23 mouse cellular contexts compared by ENCODE assay signal in genomic region chr3:13386148-13386547, GRCm38 (mm10).
DNase-seq lines count a peak whose midpoint lies in the region; ATAC-seq and TF ChIP-seq lines count a peak whose summit lies in the region.
"Had no signal": no experiment of that assay in that cellular context is flagged by ENCODE, and none has a peak within 500 bp of the region (broad histone marks: within the 10 kb centered on the region; RNA-seq: fewer than 3 reads in every experiment).

No protein-coding gene starts in this region.

- no peak overlapping the region for H3K9ac ChIP-seq in forebrain, embryonic 14.5 days (ENCODE audit: low read length)
- no peak overlapping the region for H3K9ac ChIP-seq in forebrain, embryonic 11.5 days (ENCODE audit: low read length)
- no peak overlapping the region for H3K9ac ChIP-seq in midbrain, embryonic 14.5 days (replicated peaks; ENCODE audit: low read length)
- no peak overlapping the region for H3K9ac ChIP-seq in midbrain, embryonic 11.5 days (ENCODE audit: low read length)
- H3K9ac ChIP-seq in forebrain, embryonic 16.5 days (replicated peaks; ENCODE audit: low read depth, low read length): no peak overlapping the region
- H3K9ac ChIP-seq: limb, embryonic 15.5 days; liver, embryonic 14.5 days; lung, embryonic 14.5 days; midbrain, embryonic 15.5 days; neural tube, embryonic 15.5 days had no signal

- TF ChIP-seq POLR2A in cerebellum, adult 2 months (IDR thresholded peaks at IDR 0.05; ENCODE audit: borderline replicate concordance, insufficient read depth, low read length): no peak

- H3K36me3 ChIP-seq in forebrain, embryonic 14.5 days (ENCODE audit: control insufficient read depth, insufficient read depth, low read length): no peaks in the 10 kb centered on the region
- H3K36me3 ChIP-seq in forebrain, embryonic 11.5 days (ENCODE audit: control insufficient read depth, insufficient read depth, low read length): no peaks in the 10 kb centered on the region
- no peaks in the 10 kb centered on the region for H3K36me3 ChIP-seq in midbrain, embryonic 14.5 days (ENCODE audit: control insufficient read depth, insufficient read depth, low read length)
- no peaks in the 10 kb centered on the region for H3K36me3 ChIP-seq in midbrain, embryonic 11.5 days (ENCODE audit: control insufficient read depth, insufficient read depth, low read length)
- H3K36me3 ChIP-seq in forebrain, embryonic 16.5 days (ENCODE audit: control insufficient read depth, insufficient read depth): no peaks in the 10 kb centered on the region
- H3K36me3 ChIP-seq: heart, embryonic 10.5 days; limb, embryonic 15.5 days; midbrain, embryonic 15.5 days; neural tube, embryonic 15.5 days had no signal

- H3K9me3 ChIP-seq in forebrain, embryonic 14.5 days (replicated peaks; ENCODE audit: control insufficient read depth, low read length): no peaks in the 10 kb centered on the region
- no peaks in the 10 kb centered on the region for H3K9me3 ChIP-seq in forebrain, embryonic 11.5 days (ENCODE audit: control insufficient read depth, low read length)
- no peaks in the 10 kb centered on the region for H3K9me3 ChIP-seq in midbrain, embryonic 14.5 days (ENCODE audit: control insufficient read depth, low read length)
- H3K9me3 ChIP-seq in midbrain, embryonic 11.5 days (ENCODE audit: control insufficient read depth, low read length): no peaks in the 10 kb centered on the region
- no peaks in the 10 kb centered on the region for H3K9me3 ChIP-seq in forebrain, embryonic 16.5 days (ENCODE audit: control insufficient read depth, low read length)
- H3K9me3 ChIP-seq: heart, embryonic 10.5 days; limb, embryonic 15.5 days; midbrain, embryonic 15.5 days; neural tube, embryonic 15.5 days had no signal

- no peaks in the 10 kb centered on the region for H3K4me1 ChIP-seq in cerebellum, adult 2 months (ENCODE audit: control insufficient read depth, insufficient read depth, low read length)
- H3K4me1 ChIP-seq in forebrain, embryonic 14.5 days (ENCODE audit: control insufficient read depth, insufficient read depth, low read length): no peaks in the 10 kb centered on the region
- H3K4me1 ChIP-seq in forebrain, embryonic 11.5 days (replicated peaks; ENCODE audit: control insufficient read depth, insufficient read depth, low read length): no peaks in the 10 kb centered on the region
- H3K4me1 ChIP-seq in midbrain, embryonic 14.5 days (ENCODE audit: control insufficient read depth, insufficient read depth, low read length): no peaks in the 10 kb centered on the region
- no peaks in the 10 kb centered on the region for H3K4me1 ChIP-seq in midbrain, embryonic 11.5 days (ENCODE audit: control insufficient read depth, insufficient read depth, low read length)
- no peaks in the 10 kb centered on the region for H3K4me1 ChIP-seq in forebrain, embryonic 16.5 days (replicated peaks; ENCODE audit: control insufficient read depth, insufficient read depth, low read length)
- H3K4me1 ChIP-seq: heart, embryonic 10.5 days; limb, embryonic 15.5 days; midbrain, embryonic 15.5 days; neural tube, embryonic 15.5 days had no signal

- peak in 1 of 2 experiments; percentile 4 for DNase-seq in cerebellum, adult 2 months
- no peak for DNase-seq in cerebellum, adult 18-20 months
- peak; percentile 79 for DNase-seq in forebrain, embryonic 14.5 days (ENCODE audit: low spot score)
- no peak for DNase-seq in forebrain, embryonic 11.5 days (ENCODE audit: low spot score)
- peak; percentile 3 for DNase-seq in midbrain, embryonic 14.5 days
- DNase-seq in midbrain, embryonic 11.5 days (ENCODE audit: low spot score, missing footprints): no peak
- no peak for DNase-seq in testis, postnatal 14 days (ENCODE audit: low spot score)
- DNase-seq: adrenal gland, postnatal 14 days; heart, postnatal 4 days; kidney, adult 2 months; left cerebral cortex, postnatal 4 days; lung, embryonic 14.5 days; right cerebral cortex, postnatal 14 days had no signal

- ATAC-seq in forebrain, embryonic 14.5 days: peak; percentile 74; the same call in 1 of the 2 replicates
- ATAC-seq in forebrain, embryonic 11.5 days (replicated peaks; ENCODE audit: low FRiP score): no peak
- ATAC-seq in midbrain, embryonic 14.5 days (ENCODE audit: low FRiP score, low TSS enrichment): no peak
- ATAC-seq in midbrain, embryonic 11.5 days (ENCODE audit: low FRiP score): no peak
- peak; percentile 92 for ATAC-seq in forebrain, embryonic 16.5 days
- ATAC-seq: inflammation-experienced regulatory T-cells, adult 6 months; midbrain, embryonic 15.5 days had no signal

- H3K4me2 ChIP-seq in forebrain, embryonic 14.5 days (ENCODE audit: low read length): no peak overlapping the region
- H3K4me2 ChIP-seq in forebrain, embryonic 11.5 days (ENCODE audit: low read depth, low read length, severe bottlenecking): no peak overlapping the region
- H3K4me2 ChIP-seq in midbrain, embryonic 14.5 days (ENCODE audit: low read length): no peak overlapping the region
- no peak overlapping the region for H3K4me2 ChIP-seq in midbrain, embryonic 11.5 days
- no peak overlapping the region for H3K4me2 ChIP-seq in forebrain, embryonic 16.5 days (ENCODE audit: low read length)
- H3K4me2 ChIP-seq: limb, embryonic 15.5 days; lung, embryonic 14.5 days; midbrain, embryonic 15.5 days; neural tube, embryonic 15.5 days had no signal

- H3K27me3 ChIP-seq in cerebellum, adult 2 months (ENCODE audit: control insufficient read depth, insufficient read depth, low read length): no peaks in the 10 kb centered on the region
- H3K27me3 ChIP-seq in forebrain, embryonic 14.5 days (replicated peaks; ENCODE audit: control insufficient read depth, insufficient read depth, low read length): no peaks in the 10 kb centered on the region
- H3K27me3 ChIP-seq in forebrain, embryonic 11.5 days (ENCODE audit: control insufficient read depth, insufficient read depth, low read length): no peaks in the 10 kb centered on the region
- no peaks in the 10 kb centered on the region for H3K27me3 ChIP-seq in midbrain, embryonic 14.5 days (ENCODE audit: control insufficient read depth, insufficient read depth, low read length)
- H3K27me3 ChIP-seq in midbrain, embryonic 11.5 days (ENCODE audit: control insufficient read depth, insufficient read depth, low read length): no peaks in the 10 kb centered on the region
- H3K27me3 ChIP-seq in forebrain, embryonic 16.5 days (replicated peaks; ENCODE audit: control insufficient read depth, insufficient read depth, low read length): no peaks in the 10 kb centered on the region
- H3K27me3 ChIP-seq: limb, embryonic 15.5 days; midbrain, embryonic 15.5 days; neural tube, embryonic 15.5 days had no signal

- no peak overlapping the region for H3K27ac ChIP-seq in cerebellum, adult 2 months (ENCODE audit: insufficient read depth, low read length)
- H3K27ac ChIP-seq in forebrain, embryonic 14.5 days (ENCODE audit: low read depth, low read length): no peak overlapping the region
- H3K27ac ChIP-seq in forebrain, embryonic 11.5 days (ENCODE audit: low read depth, low read length): no peak overlapping the region
- H3K27ac ChIP-seq in midbrain, embryonic 14.5 days (replicated peaks; ENCODE audit: low read depth, low read length): no peak overlapping the region
- no peak overlapping the region for H3K27ac ChIP-seq in midbrain, embryonic 11.5 days (ENCODE audit: low read depth, low read length)
- no peak overlapping the region for H3K27ac ChIP-seq in forebrain, embryonic 16.5 days (ENCODE audit: low read length)
- H3K27ac ChIP-seq: heart, embryonic 10.5 days; kidney, postnatal 0 days; limb, embryonic 15.5 days; liver, embryonic 14.5 days; midbrain, embryonic 15.5 days; neural tube, embryonic 15.5 days; stomach, postnatal 0 days had no signal

- 0 out of 2 replicates have a peak, but pooled peaks have one; percentile 6 for TF ChIP-seq CTCF in cerebellum, adult 2 months (IDR thresholded peaks at IDR 0.05; ENCODE audit: borderline replicate concordance, insufficient read depth, low read depth, low read length)

- H3K4me3 ChIP-seq in cerebellum, adult 2 months (replicated peaks; ENCODE audit: insufficient read depth, low read depth, low read length): no peak overlapping the region
- no peak overlapping the region for H3K4me3 ChIP-seq in forebrain, embryonic 14.5 days (ENCODE audit: low read depth, low read length)
- H3K4me3 ChIP-seq in forebrain, embryonic 11.5 days (ENCODE audit: low read depth, low read length): no peak overlapping the region
- H3K4me3 ChIP-seq in midbrain, embryonic 14.5 days (replicated peaks; ENCODE audit: low read depth, low read length): no peak overlapping the region
- no peak overlapping the region for H3K4me3 ChIP-seq in midbrain, embryonic 11.5 days (ENCODE audit: low read depth, low read length)
- no peak overlapping the region for H3K4me3 ChIP-seq in forebrain, embryonic 16.5 days (replicated peaks; ENCODE audit: low read length)
- H3K4me3 ChIP-seq: heart, embryonic 10.5 days; limb, embryonic 15.5 days; midbrain, embryonic 15.5 days; myocyte; neural tube, embryonic 15.5 days had no signal

- 40% methylated on average over 3 of the region's 3 CpGs for WGBS in cerebellum, adult 2 months
- 32% methylated on average over 3 of the region's 3 CpGs for WGBS in forebrain, embryonic 14.5 days
- WGBS in forebrain, embryonic 11.5 days: 72% methylated on average over 3 of the region's 3 CpGs
- WGBS in midbrain, embryonic 14.5 days: 81% methylated on average over 3 of the region's 3 CpGs
- WGBS in midbrain, embryonic 11.5 days: 88% methylated on average over 3 of the region's 3 CpGs
- WGBS in forebrain, embryonic 16.5 days: 33% methylated on average over 3 of the region's 3 CpGs

Comparison
In these comparisons a context has a peak if more than half of its experiments do, and no peak if none do; other contexts are left out.
1. DNase-seq: peak in forebrain, embryonic 14.5 days (single experiment) and midbrain, embryonic 14.5 days (single experiment); none in cerebellum, adult 18-20 months (0 of 2), forebrain, embryonic 11.5 days (single experiment), midbrain, embryonic 11.5 days (single experiment) and testis, postnatal 14 days (single experiment).
2. ATAC-seq: peak in forebrain, embryonic 14.5 days (single experiment) and forebrain, embryonic 16.5 days (single experiment); none in forebrain, embryonic 11.5 days (single experiment), midbrain, embryonic 14.5 days (single experiment) and midbrain, embryonic 11.5 days (single experiment).